Mouse (Mus musculus) CD4-positive, CD25-positive, alpha-beta regulatory T cell (primary cell): ENCODE data around the gene Fthl17e. TPM values are rescaled to one million over a fixed set of nuclear protein-coding genes. Genes with fewer than 3 reads are reported as not detected.

Experiments
- polyA plus RNA-seq: library from polyadenylated mRNA; unstranded; fragments of 100-300 nt; shearing (Covaris generic); gene quantifications from one replicate; pipeline ENCODE4 v1.2.1, GENCODE M21; 2017

The Fthl17e gene
- not detected for polyA plus RNA-seq

DNA sequence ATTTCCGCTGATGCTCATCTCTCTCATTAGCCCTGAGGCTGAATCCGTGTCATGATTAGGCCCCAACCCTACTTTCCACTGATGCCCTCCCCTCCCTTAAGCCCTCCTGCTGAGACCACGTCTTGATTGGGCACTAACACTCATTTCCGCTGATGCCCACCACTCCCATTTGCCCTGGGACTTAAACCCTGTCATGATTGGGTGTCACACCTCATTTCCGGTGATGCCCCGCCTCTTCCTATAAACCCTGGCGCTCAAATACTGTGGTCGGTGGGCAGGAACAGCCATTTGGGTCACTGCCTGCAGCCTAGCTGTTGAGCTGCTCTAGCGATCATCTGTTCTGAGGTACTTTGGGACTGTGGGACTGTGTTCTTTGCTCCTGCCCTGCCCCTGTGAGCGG lies at the start of gene Fthl17e:
Gene Fthl17e, plus strand, starts transcription at position 301 of the 400 bp plus-strand sequence.

DNA sequence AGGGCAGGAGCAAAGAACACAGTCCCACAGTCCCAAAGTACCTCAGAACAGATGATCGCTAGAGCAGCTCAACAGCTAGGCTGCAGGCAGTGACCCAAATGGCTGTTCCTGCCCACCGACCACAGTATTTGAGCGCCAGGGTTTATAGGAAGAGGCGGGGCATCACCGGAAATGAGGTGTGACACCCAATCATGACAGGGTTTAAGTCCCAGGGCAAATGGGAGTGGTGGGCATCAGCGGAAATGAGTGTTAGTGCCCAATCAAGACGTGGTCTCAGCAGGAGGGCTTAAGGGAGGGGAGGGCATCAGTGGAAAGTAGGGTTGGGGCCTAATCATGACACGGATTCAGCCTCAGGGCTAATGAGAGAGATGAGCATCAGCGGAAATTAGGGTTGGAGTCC lies 46.6 kb upstream of the Fthl17e start, which contains the start of gene Fthl17d:
Gene Fthl17d, minus strand, starts transcription at position 101 of the 400 bp plus-strand sequence.

DNA sequence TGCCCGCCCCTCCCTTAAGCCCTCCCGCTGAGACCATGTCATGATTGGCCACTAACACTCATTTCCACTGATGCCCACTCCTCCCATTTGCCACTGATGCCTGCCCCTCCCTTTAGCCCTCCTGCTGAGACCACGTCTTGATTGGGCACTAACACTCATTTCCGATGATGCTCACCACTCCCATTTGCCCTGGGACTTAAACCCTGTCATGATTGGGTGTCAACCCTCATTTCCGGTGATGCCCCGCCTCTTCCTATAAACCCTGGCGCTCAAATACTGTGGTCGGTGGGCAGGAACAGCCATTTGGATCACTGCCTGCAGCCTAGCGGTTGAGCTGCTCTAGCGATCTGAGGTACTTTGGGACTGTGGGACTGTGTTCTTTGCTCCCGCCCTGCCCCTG lies 29.4 kb downstream of the Fthl17e start, which contains the start of gene Fthl17f:
Gene Fthl17f, plus strand, starts transcription at position 301 of the 400 bp plus-strand sequence.

Other genes with a start within 250 kb of the Fthl17e start
- gene Ssxb5, start 229.8 kb upstream of the Fthl17e start, polyA plus RNA-seq: not detected
- not detected for gene Gm6592, start 189.5 kb upstream of the Fthl17e start, polyA plus RNA-seq
- gene Gm5751, start 159.2 kb upstream of the Fthl17e start, polyA plus RNA-seq: not detected
- 1.8 TPM for gene B630019K06Rik, start 141.1 kb upstream of the Fthl17e start, polyA plus RNA-seq
- gene Fthl17b, start 70.5 kb upstream of the Fthl17e start, polyA plus RNA-seq: not detected
- not detected for gene Fthl17c, start 56.9 kb upstream of the Fthl17e start, polyA plus RNA-seq
- gene Fthl17d, start 46.7 kb upstream of the Fthl17e start, polyA plus RNA-seq: not detected
- gene Fthl17f, start 29.5 kb downstream of the Fthl17e start, polyA plus RNA-seq: not detected
- not detected for gene 4930402K13Rik, start 71.1 kb downstream of the Fthl17e start, polyA plus RNA-seq
- 0.23 TPM for gene Lancl3, start 166.4 kb downstream of the Fthl17e start, polyA plus RNA-seq
- gene Gm14862, start 223.4 kb downstream of the Fthl17e start, polyA plus RNA-seq: 0.31 TPM
- gene Xk, start 239.3 kb downstream of the Fthl17e start, polyA plus RNA-seq: 2.4 TPM